Mouse (Mus musculus): ENCODE results near the gene St6galnac1. TPM values are rescaled to one million over a fixed set of nuclear protein-coding genes. Genes with fewer than 3 reads are reported as not detected.
"Not testable (repeated sequence)": the region's sequence is repeated elsewhere in the genome, so short reads cannot be mapped to it uniquely, and the experiment has no call there.

The St6galnac1 gene
- total and polyA plus RNA-seq, 3 experiments = 0.27 TPM; not detected in 2

GRCm38 (mm10) chr11:116764946-116765345, 10.4 kb downstream of the St6galnac1 start:
- H3K36me3 ChIP-seq (replicated peaks) = no peaks in the 10 kb centered on the region
- no peak for TF ChIP-seq TAL1 (conservative IDR thresholded peaks at IDR 0.05; ENCODE audit: low read depth, low read length)
- TF ChIP-seq CTCF (IDR thresholded peaks at IDR 0.05; ENCODE audit: low read depth, low read length) = 0 out of 2 replicates have a peak, but pooled peaks have one; percentile 4
- TF ChIP-seq GATA1 (IDR thresholded peaks at IDR 0.05; ENCODE audit: borderline replicate concordance, low read length) = peak; percentile 100; the same call in 1 of the 2 replicates
- no peak for TF ChIP-seq GATA2 (IDR thresholded peaks at IDR 0.05; ENCODE audit: borderline replicate concordance, low read depth, low read length)
- no peak for TF ChIP-seq POLR2AphosphoS5 (IDR thresholded peaks at IDR 0.05; ENCODE audit: insufficient replicate concordance, low read depth, low read length)
- ATAC-seq (ENCODE audit: extremely low read depth, insufficient number of reproducible peaks, low FRiP score, poor library complexity, severe bottlenecking) = no peak; the same call in 1 of the 2 replicates
- no peak for DNase-seq (ENCODE audit: low spot score)
- no peak overlapping the region for H3K4me3 ChIP-seq (ENCODE audit: low read depth, low read length)
- no peaks in the 10 kb centered on the region for H3K9me3 ChIP-seq (replicated peaks)
- H3K27me3 ChIP-seq (ENCODE audit: insufficient read depth, low read length) = peaks cover 37% of the 10 kb centered on the region
- H3K4me1 ChIP-seq (ENCODE audit: insufficient read depth, low read depth, low read length) = peaks cover 5% of the 10 kb centered on the region

GRCm38 (mm10) chr11:116764346-116764745, 11.0 kb downstream of the St6galnac1 start:
- H3K36me3 ChIP-seq (replicated peaks) = no peaks in the 10 kb centered on the region
- H3K4me3 ChIP-seq (ENCODE audit: low read depth, low read length) = no peak overlapping the region
- ATAC-seq (ENCODE audit: extremely low read depth, insufficient number of reproducible peaks, low FRiP score, poor library complexity, severe bottlenecking) (no peak), DNase-seq (ENCODE audit: low spot score) (no peak)
- peaks cover 5% of the 10 kb centered on the region for H3K4me1 ChIP-seq (ENCODE audit: insufficient read depth, low read depth, low read length)
- peaks cover 33% of the 10 kb centered on the region for H3K27me3 ChIP-seq (ENCODE audit: insufficient read depth, low read length)
- TF ChIP-seq TAL1 (conservative IDR thresholded peaks at IDR 0.05; ENCODE audit: low read depth, low read length) (no peak), CTCF (IDR thresholded peaks at IDR 0.05; ENCODE audit: low read depth, low read length) (no peak), GATA1 (IDR thresholded peaks at IDR 0.05; ENCODE audit: borderline replicate concordance, low read length) (no peak), POLR2AphosphoS5 (IDR thresholded peaks at IDR 0.05; ENCODE audit: insufficient replicate concordance, low read depth, low read length) (no peak), GATA2 (IDR thresholded peaks at IDR 0.05; ENCODE audit: borderline replicate concordance, low read depth, low read length) (no peak)
- H3K9me3 ChIP-seq (replicated peaks) = no peaks in the 10 kb centered on the region

GRCm38 (mm10) chr11:116755191-116755590, 20.1 kb downstream of the St6galnac1 start:
- TF ChIP-seq GATA2 (IDR thresholded peaks at IDR 0.05; ENCODE audit: borderline replicate concordance, low read depth, low read length) (no peak), CTCF (IDR thresholded peaks at IDR 0.05; ENCODE audit: low read depth, low read length) (no peak), GATA1 (IDR thresholded peaks at IDR 0.05; ENCODE audit: borderline replicate concordance, low read length) (no peak), POLR2AphosphoS5 (IDR thresholded peaks at IDR 0.05; ENCODE audit: insufficient replicate concordance, low read depth, low read length) (no peak), TAL1 (conservative IDR thresholded peaks at IDR 0.05; ENCODE audit: low read depth, low read length) (no peak)

GRCm38 (mm10) chr11:116753674-116754470, 21.4 kb downstream of the St6galnac1 start:
- TF ChIP-seq GATA2 (IDR thresholded peaks at IDR 0.05; ENCODE audit: borderline replicate concordance, low read depth, low read length) (no peak), GATA1 (IDR thresholded peaks at IDR 0.05; ENCODE audit: borderline replicate concordance, low read length) (no peak), TAL1 (conservative IDR thresholded peaks at IDR 0.05; ENCODE audit: low read depth, low read length) (no peak), CTCF (IDR thresholded peaks at IDR 0.05; ENCODE audit: low read depth, low read length) (no peak), POLR2AphosphoS5 (IDR thresholded peaks at IDR 0.05; ENCODE audit: insufficient replicate concordance, low read depth, low read length) (no peak)
- H3K36me3 ChIP-seq (replicated peaks) = no peaks in the 10 kb centered on the region
- peaks cover 84% of the 10 kb centered on the region for H3K27me3 ChIP-seq (ENCODE audit: insufficient read depth, low read length)
- ATAC-seq (ENCODE audit: extremely low read depth, insufficient number of reproducible peaks, low FRiP score, poor library complexity, severe bottlenecking) (no peak), DNase-seq (ENCODE audit: low spot score) (peak; percentile 9)
- H3K9me3 ChIP-seq (replicated peaks) = no peaks in the 10 kb centered on the region
- H3K4me1 ChIP-seq (ENCODE audit: insufficient read depth, low read depth, low read length) = peaks cover 28% of the 10 kb centered on the region
- H3K4me3 ChIP-seq (ENCODE audit: low read depth, low read length) = no peak overlapping the region

More at GRCm38 (mm10) chr11:116755191-116755590, 20.1 kb downstream of the St6galnac1 start:
- no peaks in the 10 kb centered on the region for H3K9me3 ChIP-seq (replicated peaks)
- H3K4me1 ChIP-seq (ENCODE audit: insufficient read depth, low read depth, low read length) = peaks cover 26% of the 10 kb centered on the region
- peaks cover 77% of the 10 kb centered on the region for H3K27me3 ChIP-seq (ENCODE audit: insufficient read depth, low read length)
- DNase-seq (ENCODE audit: low spot score) (peak; percentile 5), ATAC-seq (ENCODE audit: extremely low read depth, insufficient number of reproducible peaks, low FRiP score, poor library complexity, severe bottlenecking) (no peak)
- no peak overlapping the region for H3K4me3 ChIP-seq (ENCODE audit: low read depth, low read length)
- no peaks in the 10 kb centered on the region for H3K36me3 ChIP-seq (replicated peaks)

GRCm38 (mm10) chr11:116749733-116750132, 25.6 kb downstream of the St6galnac1 start:
- Histone ChIP-seq H3K36me3 (replicated peaks) (no peaks in the 10 kb centered on the region), H3K4me1 (ENCODE audit: insufficient read depth, low read depth, low read length) (peaks cover 33% of the 10 kb centered on the region), H3K9me3 (replicated peaks) (peaks cover 10% of the 10 kb centered on the region), H3K4me3 (ENCODE audit: low read depth, low read length) (no peak overlapping the region), H3K27me3 (ENCODE audit: insufficient read depth, low read length) (peaks cover 79% of the 10 kb centered on the region)
- TF ChIP-seq TAL1 (conservative IDR thresholded peaks at IDR 0.05; ENCODE audit: low read depth, low read length) (no peak), GATA2 (IDR thresholded peaks at IDR 0.05; ENCODE audit: borderline replicate concordance, low read depth, low read length) (no peak), POLR2AphosphoS5 (IDR thresholded peaks at IDR 0.05; ENCODE audit: insufficient replicate concordance, low read depth, low read length) (no peak), CTCF (IDR thresholded peaks at IDR 0.05; ENCODE audit: low read depth, low read length) (no peak), GATA1 (IDR thresholded peaks at IDR 0.05; ENCODE audit: borderline replicate concordance, low read length) (no peak)
- ATAC-seq (ENCODE audit: extremely low read depth, insufficient number of reproducible peaks, low FRiP score, poor library complexity, severe bottlenecking) (no peak), DNase-seq (ENCODE audit: low spot score) (no peak)

GRCm38 (mm10) chr11:116748692-116749091, 26.6 kb downstream of the St6galnac1 start:
- Histone ChIP-seq H3K27me3 (ENCODE audit: insufficient read depth, low read length) (peaks cover 71% of the 10 kb centered on the region), H3K4me1 (ENCODE audit: insufficient read depth, low read depth, low read length) (peaks cover 33% of the 10 kb centered on the region)
- not testable (repeated sequence) for DNase-seq (ENCODE audit: low spot score); H3K9me3 ChIP-seq (replicated peaks); H3K36me3 ChIP-seq (replicated peaks); ATAC-seq (ENCODE audit: extremely low read depth, insufficient number of reproducible peaks, low FRiP score, poor library complexity, severe bottlenecking); H3K4me3 ChIP-seq (ENCODE audit: low read depth, low read length)

- DNase-seq (ENCODE audit: low spot score); H3K36me3 ChIP-seq (replicated peaks); ATAC-seq (ENCODE audit: extremely low read depth, insufficient number of reproducible peaks, low FRiP score, poor library complexity, severe bottlenecking); H3K9me3 ChIP-seq (replicated peaks); H3K4me3 ChIP-seq (ENCODE audit: low read depth, low read length): not testable (repeated sequence)
- Histone ChIP-seq H3K4me1 (ENCODE audit: insufficient read depth, low read depth, low read length) (peaks cover 22% of the 10 kb centered on the region), H3K27me3 (ENCODE audit: insufficient read depth, low read length) (peaks cover 62% of the 10 kb centered on the region)
These were observed 28.5 kb downstream of the St6galnac1 start for GRCm38 (mm10) chr11:116746822-116747221.
